Mouse (Mus musculus): ENCODE data around the gene Sparcl1.

DNA sequence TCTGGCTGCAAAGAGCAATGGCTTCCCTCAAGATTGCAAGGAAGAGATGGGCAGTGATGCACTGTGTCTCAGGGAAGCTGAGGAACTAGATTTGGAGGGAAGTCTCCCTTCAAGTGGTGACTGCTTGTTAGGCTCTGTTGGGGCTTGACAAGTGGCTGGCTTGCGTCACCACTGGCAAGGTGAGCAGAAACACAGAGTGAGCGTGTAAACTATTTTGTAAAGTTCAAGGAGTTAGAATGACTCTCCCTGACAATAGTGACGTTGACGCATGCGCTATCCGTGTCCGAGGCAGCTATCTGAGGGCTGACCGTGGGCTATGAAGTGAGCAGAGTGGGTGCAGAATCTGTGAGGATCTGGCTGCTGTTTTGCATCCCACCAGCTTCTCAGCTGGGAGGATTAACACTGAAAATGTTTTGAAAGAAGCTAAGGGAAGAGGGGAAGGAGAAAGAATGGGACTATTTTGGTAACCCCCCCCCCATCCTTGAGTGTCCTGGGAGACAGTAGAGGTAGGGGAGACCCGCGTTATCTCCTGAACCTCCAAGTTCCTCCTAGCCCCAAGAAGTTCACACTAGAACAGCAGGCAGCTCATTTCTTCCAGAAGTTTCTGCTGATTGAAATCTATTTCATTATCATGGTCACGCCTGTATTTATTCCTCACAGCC is 18.0 kb downstream of the Sparcl1 start:
- no peak for TF ChIP-seq CTCF (conservative IDR thresholded peaks at IDR 0.05; ENCODE audit: low read length)
- no peak for TF ChIP-seq NANOG (IDR thresholded peaks at IDR 0.05; ENCODE audit: borderline replicate concordance, low read length)
- no peak for TF ChIP-seq POU5F1 (IDR thresholded peaks at IDR 0.05; ENCODE audit: borderline replicate concordance, low read length)

Data from E14TG2a.4 (cell line).